Mouse (Mus musculus) forebrain, embryonic 14.5 days (tissue): ENCODE data around the gene Sf3a2. TPM values are rescaled to one million over a fixed set of nuclear protein-coding genes. Genes with fewer than 3 reads are reported as not detected.
A peak's percentile ranks its signal among the peaks of the same experiment; 100 is the strongest.

ENCODE experiments used
- ATAC-seq: fragments of 200-750 bp; cut with Nextera tagmentation; 2 replicates; pipeline ENCODE4 v1.8.0; 2017; ENCODE audit warnings: mild to moderate bottlenecking, moderate library complexity
- DNase-seq: peaks from one replicate; pipeline ENCODE4 v3.0.0-alpha.2; 2015; ENCODE audit warnings: low spot score
- H3K27ac ChIP-seq: fragments of 300-500 bp; sonication (generic); 2 replicates; pipeline ENCODE4 v1.5.1; 2014; ENCODE audit warnings: low read depth, mild to moderate bottlenecking, control low read depth, low read length, moderate library complexity
- H3K27me3 ChIP-seq: fragments of 300-500 bp; sonication (generic); replicated peaks from 2 replicates; pipeline ENCODE4 v1.6.1; 2014; ENCODE audit warnings: low read length, control low read depth, mixed read lengths; ENCODE audit not compliant: control insufficient read depth, insufficient read depth
- H3K36me3 ChIP-seq: fragments of 300-500 bp; sonication (generic); 2 replicates; pipeline ENCODE4 v1.6.1; 2014; ENCODE audit warnings: low read length, control low read depth; ENCODE audit not compliant: control insufficient read depth, insufficient read depth
- H3K4me1 ChIP-seq: fragments of 300-500 bp; sonication (generic); 2 replicates; pipeline ENCODE4 v1.6.1; 2014; ENCODE audit warnings: antibody characterized with exemption, low read length, control low read depth; ENCODE audit not compliant: control insufficient read depth, insufficient read depth
- H3K4me2 ChIP-seq: fragments of 300-500 bp; sonication (generic); 2 replicates; pipeline ENCODE4 v1.6.1; 2014; ENCODE audit warnings: mild to moderate bottlenecking, control low read depth, low read length
- H3K4me3 ChIP-seq: fragments of 300-500 bp; sonication (generic); 2 replicates; pipeline ENCODE4 v1.5.1; 2014; ENCODE audit warnings: low read depth, low read length, control low read depth
- H3K9ac ChIP-seq: fragments of 300-500 bp; sonication (generic); 2 replicates; pipeline ENCODE4 v1.6.1; 2014; ENCODE audit warnings: mild to moderate bottlenecking, low read length, control low read depth, moderate library complexity
- H3K9me3 ChIP-seq: fragments of 300-500 bp; sonication (generic); replicated peaks from 2 replicates; pipeline ENCODE4 v1.6.1; 2016; ENCODE audit warnings: low read length, control low read depth, mixed read lengths; ENCODE audit not compliant: control insufficient read depth
- WGBS: fragments of 180-500 bp; shearing (Covaris S2); extraction: QIAGEN DNeasy Blood & Tissue Kit; methylation state at CpG from one replicate; pipeline ENCODE4 v1.1.7; 2014; 5-methylcytosine and 5-hydroxymethylcytosine counted together
- polyA plus RNA-seq: library from polyadenylated mRNA; unstranded; fragments of >200 nt; fragmentation: Nextera tagmentation; extraction: Ambion mirVana; gene quantifications from 2 replicates; pipeline ENCODE4 v1.2.1, GENCODE M21; 2014

The Sf3a2 gene
- polyA plus RNA-seq = 66.6 and 71.7 TPM in 2 replicates

DNA sequence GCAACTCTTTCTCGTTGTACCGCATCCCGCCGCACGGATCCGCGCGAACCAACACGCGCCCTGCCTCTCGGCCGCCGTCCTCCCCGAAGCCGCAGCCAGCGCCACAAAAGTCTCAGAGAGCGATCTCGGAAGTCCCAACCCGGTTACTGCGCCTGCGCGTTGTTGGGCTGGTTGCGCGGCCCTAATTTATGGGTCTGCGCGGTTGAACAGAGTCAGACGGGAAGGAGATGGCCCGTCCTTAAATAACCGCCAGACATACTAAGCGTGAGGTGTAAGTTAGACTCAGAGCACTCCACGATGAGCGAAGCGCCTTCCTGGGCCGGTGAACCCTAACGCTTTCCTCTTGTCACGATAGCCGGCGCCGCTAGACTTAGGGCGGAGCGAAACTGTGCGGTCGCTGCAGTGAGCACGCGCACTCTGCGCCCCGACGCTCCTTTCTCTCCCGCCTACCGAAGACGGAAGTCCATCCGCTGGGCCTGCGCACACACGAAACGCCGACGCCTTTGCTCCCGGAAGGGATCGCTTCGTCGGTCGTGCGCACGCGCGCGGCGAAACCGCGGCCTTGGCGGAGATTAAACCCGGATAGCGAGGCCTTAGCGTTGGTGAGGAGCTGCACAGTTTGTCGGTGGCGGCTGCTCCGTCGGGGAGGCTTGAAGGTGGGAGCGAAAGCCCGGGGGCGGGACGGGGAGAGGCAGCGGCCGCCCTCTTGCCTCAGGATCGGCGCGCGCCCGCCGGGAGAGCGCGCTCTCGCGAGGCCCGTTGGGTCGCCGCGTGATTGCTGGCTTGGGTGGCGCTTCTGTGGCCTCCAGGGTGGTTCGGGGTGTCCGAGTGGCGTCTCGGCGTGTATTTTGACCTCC is at the start of gene Sf3a2, which contains the start of gene Plekhj1:
TSS of gene Sf3a2 (plus strand) at position 49 of the 857 bp plus-strand sequence.
TSS of gene Plekhj1 (minus strand) at position 477 of the 857 bp plus-strand sequence.
- WGBS = under 1% methylated on average over 102 of the region's 104 CpGs
- DNase-seq = peak; percentile 99
- no peaks in the 10 kb centered on the region for H3K9me3 ChIP-seq
- H3K4me2 ChIP-seq = peak within 1 kb of the TSS; percentile 98
- peak within 1 kb of the TSS; percentile 94 for H3K27ac ChIP-seq
- H3K4me1 ChIP-seq = peaks cover 19% of the 10 kb centered on the region
- H3K27me3 ChIP-seq = no peaks in the 10 kb centered on the region
- H3K36me3 ChIP-seq = peaks cover 69% of the 10 kb centered on the region
- ATAC-seq = peak; percentile 95
- peak within 1 kb of the TSS; percentile 91 for H3K4me3 ChIP-seq
- H3K9ac ChIP-seq = peak within 1 kb of the TSS; percentile 93

DNA sequence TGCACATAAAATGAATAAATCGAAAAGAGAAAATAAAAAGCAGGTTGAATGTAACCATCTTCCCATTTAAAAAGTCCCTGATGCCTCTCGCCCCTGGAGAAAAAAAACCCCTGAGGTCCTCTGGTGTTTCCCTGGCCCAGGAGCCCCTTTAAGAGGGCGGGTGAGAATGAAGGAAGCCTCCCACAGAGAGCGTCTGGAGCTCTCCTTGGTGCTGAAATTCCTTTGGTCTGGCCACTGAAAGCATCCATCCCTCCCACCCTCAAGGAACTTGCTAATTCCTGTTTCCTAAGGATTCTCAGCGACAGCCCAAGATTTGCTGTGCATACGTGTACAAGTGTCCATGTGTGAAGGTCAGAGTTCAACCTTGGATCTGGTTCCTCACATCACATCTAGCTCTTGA is 49.4 kb upstream of the Sf3a2 start:
- Histone ChIP-seq H3K9ac (no peak overlapping the region), H3K27ac (no peak overlapping the region), H3K4me3 (no peak overlapping the region), H3K4me2 (no peak overlapping the region), H3K36me3 (no peaks in the 10 kb centered on the region), H3K27me3 (no peaks in the 10 kb centered on the region), H3K9me3 (no peaks in the 10 kb centered on the region), H3K4me1 (peaks cover 10% of the 10 kb centered on the region; the same call in 1 of the 2 replicates)
- ATAC-seq (no peak), DNase-seq (peak; percentile 35)
- WGBS = 14% methylated on average over 6 of the region's 6 CpGs

DNA sequence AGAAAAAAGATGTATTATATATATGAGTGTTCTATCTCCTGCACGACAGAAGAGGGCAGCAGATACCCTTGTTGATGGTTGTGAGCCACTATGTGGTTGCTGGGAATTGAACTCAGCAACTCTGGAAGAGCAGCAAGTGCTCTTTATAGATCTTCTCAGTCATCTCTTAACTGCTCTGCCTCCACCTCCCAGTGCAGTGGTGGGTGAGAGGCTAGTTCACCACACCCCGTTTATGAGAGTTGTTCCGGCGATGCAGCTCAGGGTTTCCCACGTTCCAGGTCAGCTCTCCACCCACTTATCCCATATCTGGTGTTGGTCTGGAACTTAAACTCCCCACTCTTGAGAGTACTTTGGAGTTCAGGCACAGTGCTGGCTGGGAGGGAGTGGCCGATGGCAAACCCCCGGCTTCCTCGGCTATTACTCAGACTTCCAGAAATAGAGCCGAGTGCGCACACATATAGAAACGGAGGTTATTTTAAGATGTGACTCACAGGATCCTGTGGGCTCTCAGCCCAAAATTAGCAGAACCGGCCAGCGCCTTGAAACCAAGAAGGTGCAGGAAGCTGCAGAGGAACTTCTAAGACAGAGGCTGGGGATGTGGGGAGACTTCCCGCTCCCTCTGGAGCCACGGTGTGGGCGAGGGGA is 46.7 kb upstream of the Sf3a2 start:
- H3K4me1 ChIP-seq = peaks cover 15% of the 10 kb centered on the region
- 19% methylated on average over 16 of the region's 16 CpGs for WGBS
- no peak overlapping the region for H3K9ac ChIP-seq
- no peaks in the 10 kb centered on the region for H3K27me3 ChIP-seq
- H3K9me3 ChIP-seq = no peaks in the 10 kb centered on the region
- H3K36me3 ChIP-seq = no peaks in the 10 kb centered on the region
- DNase-seq (no peak), ATAC-seq (no peak)
- H3K4me2 ChIP-seq = peak overlapping the region; percentile 31; the same call in 1 of the 2 replicates
- no peak overlapping the region for H3K27ac ChIP-seq
- no peak overlapping the region for H3K4me3 ChIP-seq

DNA sequence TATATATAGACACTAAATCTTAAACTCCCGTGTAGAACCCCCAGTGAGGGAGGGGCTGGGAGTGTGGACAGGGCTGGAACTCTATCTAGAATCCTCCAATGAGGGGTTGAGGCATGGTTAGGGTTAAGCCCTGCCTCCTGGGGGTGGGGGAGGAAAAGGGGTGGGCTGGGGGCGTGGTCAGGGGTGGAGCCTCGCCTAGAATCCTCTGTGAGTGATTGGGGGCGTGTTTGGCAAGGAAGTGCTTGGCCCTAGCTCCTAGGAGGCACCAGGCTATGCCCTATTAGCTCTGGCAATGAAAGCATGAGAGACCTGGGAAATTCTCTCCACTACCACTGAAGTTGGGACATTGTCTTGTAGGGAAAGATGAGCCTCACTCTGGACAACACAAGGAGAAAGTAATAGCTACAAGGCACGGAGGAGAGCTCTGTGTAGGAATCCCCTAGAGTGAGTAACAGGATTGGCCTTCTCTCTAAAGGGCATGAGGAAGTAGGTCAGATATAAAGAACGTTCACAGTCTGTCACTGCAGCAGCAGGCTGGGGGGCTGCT is 45.8 kb upstream of the Sf3a2 start:
- peaks cover 24% of the 10 kb centered on the region for H3K4me1 ChIP-seq
- peak; percentile 77 for DNase-seq
- no peaks in the 10 kb centered on the region for H3K9me3 ChIP-seq
- no peaks in the 10 kb centered on the region for H3K36me3 ChIP-seq
- no peak overlapping the region for H3K4me3 ChIP-seq
- no peak overlapping the region for H3K9ac ChIP-seq
- H3K27me3 ChIP-seq = no peaks in the 10 kb centered on the region
- peak overlapping the region; percentile 31; the same call in 1 of the 2 replicates for H3K4me2 ChIP-seq
- WGBS = 5% methylated on average over 6 of the region's 6 CpGs
- H3K27ac ChIP-seq = no peak overlapping the region
- ATAC-seq = peak; percentile 15; the same call in 1 of the 2 replicates

DNA sequence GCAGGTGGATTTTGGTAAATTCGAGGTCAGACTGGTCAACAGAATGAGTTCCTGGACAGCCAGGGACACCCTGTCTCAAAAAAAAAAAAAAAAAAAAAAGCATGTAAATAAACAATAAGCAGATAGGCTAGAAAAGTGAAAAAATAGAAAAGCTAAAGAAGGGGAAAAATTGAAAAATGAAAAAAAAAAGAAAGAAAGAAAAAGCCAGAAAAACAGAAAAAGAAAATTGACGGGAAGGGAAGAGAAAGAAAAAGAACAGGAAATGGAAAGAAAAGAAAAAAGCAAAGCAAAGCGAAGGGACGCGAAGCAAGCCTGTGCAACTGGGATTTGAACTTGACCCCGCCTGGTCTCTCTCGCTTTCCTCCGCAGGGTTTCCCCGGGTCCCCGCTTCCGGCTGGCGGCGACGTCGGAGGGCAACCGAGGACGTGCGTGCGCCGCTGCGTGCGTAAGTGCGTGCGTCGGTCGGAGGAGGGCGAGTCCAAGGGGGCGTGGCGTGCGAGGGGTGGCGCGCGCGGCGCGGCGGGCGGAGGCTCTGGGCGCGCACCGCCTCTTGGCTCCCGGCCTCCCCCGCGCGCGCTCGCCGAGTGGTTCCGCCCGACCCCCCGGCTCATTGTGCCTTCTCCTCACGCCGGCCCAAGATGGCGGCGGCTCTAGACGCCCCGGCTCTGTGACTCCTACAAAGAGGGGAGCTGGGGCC is 43.3 kb upstream of the Sf3a2 start, which contains the start of gene Dot1l:
TSS of gene Dot1l (plus strand) at position 613 of the 697 bp plus-strand sequence.
- ATAC-seq = peak; percentile 95
- H3K4me3 ChIP-seq = peak within 1 kb of the TSS; percentile 97
- WGBS = 2% methylated on average over 35 of the region's 57 CpGs
- H3K4me2 ChIP-seq = peak within 1 kb of the TSS; percentile 83
- no peaks in the 10 kb centered on the region for H3K27me3 ChIP-seq
- H3K4me1 ChIP-seq = peaks cover 28% of the 10 kb centered on the region
- H3K27ac ChIP-seq = peak within 1 kb of the TSS; percentile 77
- peak; percentile 98 for DNase-seq
- H3K36me3 ChIP-seq = no peaks in the 10 kb centered on the region
- peak within 1 kb of the TSS; percentile 95 for H3K9ac ChIP-seq
- no peaks in the 10 kb centered on the region for H3K9me3 ChIP-seq

DNA sequence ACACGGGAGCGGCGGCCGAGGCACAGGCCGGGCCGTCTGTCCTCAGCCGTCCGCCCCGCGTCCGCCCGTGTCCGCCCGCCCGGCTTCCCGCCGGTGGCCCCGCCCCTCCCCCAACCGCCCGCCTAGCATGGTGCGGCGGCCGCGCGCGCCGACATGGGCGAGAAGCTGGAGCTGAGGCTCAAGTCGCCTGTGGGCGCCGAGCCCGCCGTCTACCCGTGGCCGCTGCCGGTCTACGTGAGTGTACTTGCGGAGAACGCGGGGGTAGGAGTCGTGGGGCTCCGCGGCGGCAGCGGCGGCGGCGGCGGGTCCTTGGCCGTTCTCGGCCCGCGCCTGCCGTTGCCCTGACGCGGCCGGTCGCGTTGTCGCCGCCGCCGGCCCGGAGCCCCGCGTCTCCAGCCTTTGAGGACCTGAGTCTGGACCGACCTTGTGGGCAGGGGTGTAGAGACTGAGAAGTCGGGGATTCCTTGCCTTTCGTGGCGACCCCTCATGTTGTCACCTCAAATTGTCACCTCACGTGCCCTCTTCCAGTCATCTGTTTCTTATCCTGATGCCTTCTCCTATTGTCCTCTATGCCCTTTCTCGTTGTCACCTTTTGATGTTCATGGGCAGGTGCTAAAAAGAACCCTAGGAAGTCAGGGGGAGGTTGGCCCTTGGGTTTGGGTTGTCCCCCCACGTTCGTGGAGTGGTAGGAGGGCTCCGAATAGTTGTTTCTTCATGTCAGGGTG is 42.5 kb upstream of the Sf3a2 start:
- DNase-seq = no peak
- under 1% methylated on average over 60 of the region's 75 CpGs for WGBS

DNA sequence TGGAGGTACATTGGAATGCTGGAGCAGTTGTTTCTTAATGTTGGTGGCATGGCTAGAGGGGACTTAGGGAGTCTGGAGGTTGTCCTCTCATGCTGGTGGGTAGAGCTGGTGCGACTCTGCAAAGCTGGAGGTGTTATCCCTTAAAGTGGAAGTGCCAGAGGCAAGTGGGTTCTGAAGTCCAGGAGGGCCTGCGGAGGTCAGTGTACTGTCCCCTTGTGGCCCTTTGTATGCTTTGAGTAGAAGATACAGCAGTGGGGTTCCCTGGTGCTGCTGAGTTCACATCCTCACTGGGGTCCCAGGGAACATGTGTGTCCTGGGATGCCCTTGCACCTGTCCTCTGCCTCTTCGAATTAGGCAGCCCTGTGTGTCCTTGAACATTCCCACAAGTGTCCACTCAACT is 41.9 kb upstream of the Sf3a2 start:
- DNase-seq (no peak), ATAC-seq (no peak)
- H3K4me1 ChIP-seq = peaks cover 28% of the 10 kb centered on the region
- peak overlapping the region; percentile 95 for H3K9ac ChIP-seq
- peak overlapping the region; percentile 97 for H3K4me3 ChIP-seq
- no peak overlapping the region for H3K27ac ChIP-seq
- H3K36me3 ChIP-seq = no peaks in the 10 kb centered on the region
- no peaks in the 10 kb centered on the region for H3K27me3 ChIP-seq
- WGBS = 33% methylated on average over 3 of the region's 3 CpGs
- H3K9me3 ChIP-seq = no peaks in the 10 kb centered on the region
- peak overlapping the region; percentile 83 for H3K4me2 ChIP-seq

More for the DNA sequence above, 42.5 kb upstream of the Sf3a2 start:
- no peaks in the 10 kb centered on the region for H3K27me3 ChIP-seq
- peak overlapping the region; percentile 95 for H3K9ac ChIP-seq
- no peaks in the 10 kb centered on the region for H3K36me3 ChIP-seq
- peak overlapping the region; percentile 97 for H3K4me3 ChIP-seq
- H3K27ac ChIP-seq = peak overlapping the region; percentile 77
- H3K4me1 ChIP-seq = peaks cover 28% of the 10 kb centered on the region
- ATAC-seq = no peak
- peak overlapping the region; percentile 83 for H3K4me2 ChIP-seq
- no peaks in the 10 kb centered on the region for H3K9me3 ChIP-seq

DNA sequence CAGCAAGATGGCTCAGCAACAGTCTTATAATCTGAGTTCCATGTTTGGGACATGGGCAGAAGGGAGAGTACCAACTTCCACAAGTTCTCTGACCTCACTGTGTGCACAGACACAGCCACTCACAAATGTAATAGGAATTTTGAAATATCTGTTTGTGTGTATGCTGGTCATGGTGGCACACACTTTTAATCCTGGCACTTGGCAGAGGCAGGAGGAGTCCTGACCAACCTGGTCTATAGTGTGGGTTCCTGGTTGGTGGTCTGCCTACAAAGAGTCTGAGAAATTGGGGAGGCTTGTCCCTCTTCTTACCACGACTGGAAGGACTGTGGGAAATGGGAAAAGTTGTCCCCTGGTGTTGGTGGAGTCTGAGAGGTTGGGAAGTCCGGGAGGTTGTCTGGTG is 41.5 kb upstream of the Sf3a2 start:
- peak overlapping the region; percentile 95 for H3K9ac ChIP-seq
- H3K9me3 ChIP-seq = no peaks in the 10 kb centered on the region
- H3K36me3 ChIP-seq = no peaks in the 10 kb centered on the region
- ATAC-seq = no peak
- H3K27me3 ChIP-seq = no peaks in the 10 kb centered on the region
- peak overlapping the region; percentile 83 for H3K4me2 ChIP-seq
- H3K4me3 ChIP-seq = peak overlapping the region; percentile 97
- no peak for DNase-seq
- 62% methylated on average over 2 of the region's 2 CpGs for WGBS
- H3K4me1 ChIP-seq = peaks cover 28% of the 10 kb centered on the region
- H3K27ac ChIP-seq = no peak overlapping the region
